Mouse (Mus musculus) testis, adult 2 months (tissue): ENCODE measurements around the gene Ppm1l. TPM values are rescaled to one million over a fixed set of nuclear protein-coding genes. Genes with fewer than 3 reads are reported as not detected.
"Not testable (repeated sequence)": the region's sequence is repeated elsewhere in the genome, so short reads cannot be mapped to it uniquely, and the experiment has no call there.

Experiments used
- H3K27ac ChIP-seq: fragments of 200-500 bp; 2 replicates; pipeline ENCODE4 v1.5.1; 2012; ENCODE audit warnings: low read depth, low read length; ENCODE audit not compliant: control insufficient read depth, insufficient read depth
- H3K27me3 ChIP-seq: fragments of 200-500 bp; 2 replicates; pipeline ENCODE4 v1.6.1; 2012; ENCODE audit warnings: mild to moderate bottlenecking, low read length, moderate library complexity; ENCODE audit not compliant: control insufficient read depth, insufficient read depth
- H3K36me3 ChIP-seq: fragments of 200-500 bp; 2 replicates; pipeline ENCODE4 v1.6.1; 2012; ENCODE audit warnings: mild to moderate bottlenecking, low read length; ENCODE audit not compliant: control insufficient read depth, insufficient read depth
- H3K4me1 ChIP-seq: fragments of 200-500 bp; 2 replicates; pipeline ENCODE4 v1.6.1; 2012; ENCODE audit warnings: low read length; ENCODE audit not compliant: control insufficient read depth, insufficient read depth
- H3K4me3 ChIP-seq: fragments of 200-500 bp; 2 replicates; pipeline ENCODE4 v1.5.1; 2012; ENCODE audit warnings: low read depth, mild to moderate bottlenecking, low read length, moderate library complexity, mixed read lengths; ENCODE audit not compliant: control insufficient read depth
- CTCF ChIP-seq: fragments of 200-500 bp; IDR thresholded peaks from 2 replicates; pipeline ENCODE4 v1.5.1; 2012; ENCODE audit warnings: low read depth, mild to moderate bottlenecking, inconsistent platforms, low read length, moderate library complexity; ENCODE audit not compliant: control insufficient read depth, insufficient read depth, insufficient replicate concordance
- POLR2A ChIP-seq: fragments of 200-500 bp; IDR thresholded peaks from 2 replicates; pipeline ENCODE4 v1.6.1; 2012; ENCODE audit warnings: low read depth, mild to moderate bottlenecking, inconsistent platforms, low read length, moderate library complexity; ENCODE audit not compliant: control insufficient read depth
- polyA plus RNA-seq: library from polyadenylated mRNA; depleted of rRNA; stranded (reverse); fragments of >200 nt; gene quantifications from 2 replicates; pipeline ENCODE4 v1.2.3, GENCODE M21; 2012

The Ppm1l gene
- polyA plus RNA-seq, 1 experiment: 2.2 TPM

DNA sequence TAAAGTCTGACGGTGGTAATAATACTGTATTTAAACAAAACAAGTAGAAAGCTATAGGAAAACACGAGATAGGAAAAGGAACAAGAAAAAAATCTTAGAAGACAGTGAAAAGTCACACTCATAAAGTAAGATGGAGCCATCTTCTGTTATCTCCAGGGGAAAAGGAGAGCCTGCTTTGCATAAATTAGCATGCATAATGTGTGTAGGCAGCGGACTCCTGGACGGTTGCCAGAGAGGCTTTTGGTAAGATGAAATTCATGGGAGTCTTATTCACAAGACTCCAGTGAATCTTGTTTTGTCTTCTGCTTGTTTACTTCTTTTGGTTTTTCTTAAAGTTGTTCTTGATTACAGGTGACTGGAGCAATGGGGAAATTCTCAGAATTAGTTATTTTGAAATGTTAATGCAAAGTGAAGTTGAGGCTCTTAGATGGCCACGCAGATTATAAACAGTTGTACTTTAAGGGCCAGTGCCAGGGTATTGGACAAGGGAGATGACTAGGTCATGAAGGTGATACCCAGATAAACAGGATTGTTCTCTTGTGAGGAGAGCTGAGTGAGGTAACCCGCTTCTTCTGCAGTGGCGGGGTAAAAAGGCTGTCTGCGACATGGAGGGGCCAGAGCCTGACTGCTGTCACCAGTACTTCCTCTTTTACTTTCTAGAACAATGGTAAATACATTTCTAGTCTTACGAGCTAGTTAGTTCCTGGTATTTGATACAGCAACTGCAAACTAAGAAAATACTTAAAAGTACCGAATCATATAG lies 57.1 kb downstream of the Ppm1l start:
- H3K4me3 ChIP-seq: no peak overlapping the region

GRCm38 (mm10) chr3:69374538-69374937 lies 57.9 kb downstream of the Ppm1l start:
- TF ChIP-seq POLR2A (no peak), CTCF (no peak)
- Histone ChIP-seq H3K27ac (no peak overlapping the region), H3K4me1 (no peaks in the 10 kb centered on the region), H3K36me3 (no peaks in the 10 kb centered on the region), H3K27me3 (no peaks in the 10 kb centered on the region), H3K4me3 (no peak overlapping the region)

More for the DNA sequence above, 57.1 kb downstream of the Ppm1l start:
- no peaks in the 10 kb centered on the region for H3K36me3 ChIP-seq
- H3K27ac ChIP-seq: no peak overlapping the region
- no peaks in the 10 kb centered on the region for H3K4me1 ChIP-seq
- H3K27me3 ChIP-seq: no peaks in the 10 kb centered on the region
- TF ChIP-seq CTCF (no peak), POLR2A (no peak)

DNA sequence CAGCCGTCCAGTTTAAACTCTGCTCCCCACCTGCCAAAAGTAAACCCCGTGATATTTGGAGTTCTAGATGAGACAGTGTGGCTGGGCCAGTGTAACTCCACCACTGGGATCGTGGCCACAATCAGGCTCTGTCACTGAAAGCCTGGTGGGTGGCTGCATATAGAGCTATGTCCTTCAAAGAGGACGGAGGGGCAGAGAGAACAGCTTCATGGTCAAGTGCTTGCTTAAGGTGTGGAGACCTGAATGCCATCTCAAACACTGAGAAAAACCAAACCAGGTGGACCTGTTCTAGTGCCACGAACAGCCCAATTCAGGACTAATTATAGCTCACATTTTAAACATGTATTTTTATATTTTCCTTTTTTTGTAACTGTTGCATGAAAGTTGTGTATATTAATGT lies 58.3 kb downstream of the Ppm1l start:
- Histone ChIP-seq H3K27ac (no peak overlapping the region), H3K27me3 (no peaks in the 10 kb centered on the region)
- TF ChIP-seq POLR2A (no peak), CTCF (no peak)

GRCm38 (mm10) chr3:69381213-69381612 lies 64.6 kb downstream of the Ppm1l start:
- Histone ChIP-seq H3K36me3 (no peaks in the 10 kb centered on the region), H3K27me3 (no peaks in the 10 kb centered on the region), H3K4me3 (no peak overlapping the region), H3K4me1 (no peaks in the 10 kb centered on the region), H3K27ac (no peak overlapping the region)
- TF ChIP-seq CTCF (no peak), POLR2A (no peak)

More for the DNA sequence above, 58.3 kb downstream of the Ppm1l start:
- no peaks in the 10 kb centered on the region for H3K4me1 ChIP-seq
- no peaks in the 10 kb centered on the region for H3K36me3 ChIP-seq
- H3K4me3 ChIP-seq: no peak overlapping the region

DNA sequence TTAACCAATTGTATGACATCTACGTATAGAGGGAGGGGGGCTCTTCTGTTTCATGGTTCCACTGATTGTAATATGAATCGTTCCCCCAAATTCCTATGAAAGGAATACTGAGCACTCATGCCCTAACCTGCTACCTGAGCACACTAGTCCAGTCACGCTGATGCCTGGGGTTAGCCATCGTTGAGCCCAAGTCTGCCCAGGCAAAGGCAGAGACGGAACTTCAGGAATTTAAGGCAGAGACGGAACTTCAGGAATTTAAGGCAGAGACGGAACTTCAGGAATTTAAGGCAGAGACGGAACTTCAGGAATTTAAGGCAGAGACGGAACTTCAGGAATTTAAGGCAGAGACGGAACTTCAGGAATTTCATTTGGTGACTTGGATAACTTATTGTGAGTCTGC lies 75.2 kb downstream of the Ppm1l start:
- H3K36me3 ChIP-seq, H3K27ac ChIP-seq, H3K4me1 ChIP-seq, H3K27me3 ChIP-seq, H3K4me3 ChIP-seq: not testable (repeated sequence)

DNA sequence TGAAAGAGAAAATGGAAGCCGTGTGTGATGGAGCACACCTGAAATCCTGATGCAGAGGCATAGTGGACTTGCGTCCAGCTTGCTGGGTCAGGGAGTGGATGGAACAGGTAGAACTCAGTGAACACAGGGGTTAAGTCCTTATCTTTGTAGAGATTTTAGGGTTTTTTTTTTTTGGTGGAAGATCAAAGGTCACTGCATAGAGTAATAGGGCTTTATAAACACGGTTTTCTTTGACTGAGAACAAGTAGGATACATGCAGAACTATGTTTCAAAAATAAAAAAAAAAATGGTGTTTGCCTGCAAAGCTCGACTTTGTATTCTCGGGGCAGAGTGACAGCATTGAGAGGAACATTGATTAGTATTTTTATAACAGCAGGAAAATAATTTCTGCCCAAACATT lies 75.6 kb downstream of the Ppm1l start:
- no peaks in the 10 kb centered on the region; the same call in 1 of the 2 replicates for H3K4me1 ChIP-seq
- H3K27me3 ChIP-seq: no peaks in the 10 kb centered on the region
- no peaks in the 10 kb centered on the region for H3K36me3 ChIP-seq
- no peak for TF ChIP-seq CTCF
- TF ChIP-seq POLR2A: no peak
- no peak overlapping the region for H3K27ac ChIP-seq
- H3K4me3 ChIP-seq: no peak overlapping the region

- Histone ChIP-seq H3K36me3 (no peaks in the 10 kb centered on the region), H3K4me1 (no peaks in the 10 kb centered on the region; the same call in 1 of the 2 replicates), H3K27ac (no peak overlapping the region), H3K27me3 (no peaks in the 10 kb centered on the region), H3K4me3 (no peak overlapping the region)
- TF ChIP-seq CTCF: no peak
- TF ChIP-seq POLR2A: no peak
Observed at GRCm38 (mm10) chr3:69393079-69393478, 76.4 kb downstream of the Ppm1l start.
